Mouse (Mus musculus): ENCODE measurements around the gene Gm17490. TPM values are rescaled to one million over a fixed set of nuclear protein-coding genes. Genes with fewer than 3 reads are reported as not detected.

The Gm17490 gene
- polyA plus RNA-seq, 1 experiment from 2014 or later: not detected

- Histone ChIP-seq H3K27me3 (ENCODE audit: control insufficient read depth, insufficient read depth, low read length) (no peaks in the 10 kb centered on the region), H3K4me2 (ENCODE audit: low read length) (peak within 1 kb of the TSS; percentile 84), H3K4me3 (ENCODE audit: control insufficient read depth in 1 of 2, insufficient read depth in 1 of 2, low read depth in 1 of 2, low read length in 2 of 2) (peak within 1 kb of the TSS; percentile 87 to 97), H3K9me3 (ENCODE audit: control insufficient read depth, low read length) (no peaks in the 10 kb centered on the region), H3K27ac (replicated peaks in 1 of 2; ENCODE audit: control insufficient read depth in 1 of 2, insufficient read depth in 1 of 2, low read depth in 2 of 2, low read length in 2 of 2) (peak within 1 kb of the TSS; percentile 9 to 62; a peak in 3 of 4 replicates), H3K4me1 (ENCODE audit: control insufficient read depth in 2 of 2, insufficient read depth in 2 of 2, low read length in 2 of 2) (peaks cover 3 to 7% of the 10 kb centered on the region in 2 experiments; a peak in 2 of 4 replicates), H3K9ac (ENCODE audit: low read length) (peak within 1 kb of the TSS; percentile 98), H3K36me3 (ENCODE audit: control insufficient read depth, insufficient read depth, low read length) (peaks cover 17% of the 10 kb centered on the region)
- WGBS: 83% methylated on average over 5 of the region's 5 CpGs
- no peak for ATAC-seq (ENCODE audit: insufficient number of reproducible peaks, insufficient read depth, low FRiP score, low read depth)
Measured at GRCm38 (mm10) chr2:11604053-11604452, 22.0 kb downstream of the Gm17490 start, which contains the start of gene Rbm17. Rbm17 (minus strand) TSS chr2:11604153.

DNA sequence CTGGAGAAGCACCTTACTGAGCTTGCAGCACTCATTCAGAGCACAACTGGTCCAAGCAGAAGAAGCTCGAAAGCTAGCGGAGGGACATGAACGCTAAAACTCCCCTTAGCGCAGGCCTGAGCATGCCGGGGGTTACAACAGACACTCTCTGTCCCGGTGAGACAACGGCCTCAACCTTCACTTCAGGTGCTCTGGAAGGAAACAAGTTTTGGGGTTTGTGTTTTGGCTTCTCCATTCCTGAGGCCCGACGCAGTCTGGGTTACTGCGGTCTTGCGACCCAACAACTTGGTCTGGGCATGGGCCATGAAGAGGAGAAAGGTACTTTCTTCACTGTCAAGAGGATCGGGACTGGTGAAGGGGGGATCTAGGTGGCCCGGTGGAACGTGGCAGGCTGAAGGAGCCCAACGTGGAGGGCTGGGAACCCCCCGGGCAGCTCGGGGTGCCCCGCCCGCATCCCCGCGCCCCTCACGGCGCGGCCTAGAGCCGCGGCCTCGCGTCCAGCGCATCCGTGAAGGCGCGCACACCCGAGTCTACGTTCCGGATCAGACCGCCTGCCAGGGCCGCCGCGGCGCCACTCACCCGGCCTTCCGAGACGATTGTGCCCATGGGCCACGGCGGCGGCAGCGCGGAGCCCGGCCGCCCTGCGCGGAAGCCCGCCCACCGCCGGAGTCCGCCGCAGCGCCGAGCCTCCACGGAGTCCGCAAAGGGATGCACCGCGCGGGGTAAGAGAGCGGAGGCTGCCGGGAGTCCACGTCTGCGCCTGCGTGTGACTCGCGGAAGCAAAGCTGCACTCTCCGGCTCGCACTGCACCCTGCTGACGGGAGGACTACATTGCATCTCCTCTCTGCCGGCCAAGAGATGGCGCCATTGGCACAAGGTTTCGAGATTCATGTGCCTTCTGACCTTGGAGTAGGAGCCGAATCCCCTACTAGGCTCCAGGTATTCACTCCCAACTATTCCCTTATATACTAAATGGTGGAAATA is 23.3 kb downstream of the Gm17490 start:
- peaks cover 3 to 7% of the 10 kb centered on the region in 2 experiments; a peak in 2 of 4 replicates for H3K4me1 ChIP-seq (ENCODE audit: control insufficient read depth in 2 of 2, insufficient read depth in 2 of 2, low read length in 2 of 2)
- peak overlapping the region; percentile 87 to 97 for H3K4me3 ChIP-seq (ENCODE audit: control insufficient read depth in 1 of 2, insufficient read depth in 1 of 2, low read depth in 1 of 2, low read length in 2 of 2)
- peak overlapping the region; percentile 98 for H3K9ac ChIP-seq (ENCODE audit: low read length)
- peak overlapping the region; percentile 84 for H3K4me2 ChIP-seq (ENCODE audit: low read length)
- no peaks in the 10 kb centered on the region for H3K9me3 ChIP-seq (ENCODE audit: control insufficient read depth, low read length)
- H3K36me3 ChIP-seq (ENCODE audit: control insufficient read depth, insufficient read depth, low read length): peaks cover 29% of the 10 kb centered on the region
- no peaks in the 10 kb centered on the region for H3K27me3 ChIP-seq (ENCODE audit: control insufficient read depth, insufficient read depth, low read length)
- peak; percentile 96 for ATAC-seq (ENCODE audit: insufficient number of reproducible peaks, insufficient read depth, low FRiP score, low read depth)
- peak overlapping the region; percentile 9 to 62; a peak in 3 of 4 replicates for H3K27ac ChIP-seq (replicated peaks in 1 of 2; ENCODE audit: control insufficient read depth in 1 of 2, insufficient read depth in 1 of 2, low read depth in 2 of 2, low read length in 2 of 2)
- WGBS: under 1% methylated on average over 65 of the region's 78 CpGs

DNA sequence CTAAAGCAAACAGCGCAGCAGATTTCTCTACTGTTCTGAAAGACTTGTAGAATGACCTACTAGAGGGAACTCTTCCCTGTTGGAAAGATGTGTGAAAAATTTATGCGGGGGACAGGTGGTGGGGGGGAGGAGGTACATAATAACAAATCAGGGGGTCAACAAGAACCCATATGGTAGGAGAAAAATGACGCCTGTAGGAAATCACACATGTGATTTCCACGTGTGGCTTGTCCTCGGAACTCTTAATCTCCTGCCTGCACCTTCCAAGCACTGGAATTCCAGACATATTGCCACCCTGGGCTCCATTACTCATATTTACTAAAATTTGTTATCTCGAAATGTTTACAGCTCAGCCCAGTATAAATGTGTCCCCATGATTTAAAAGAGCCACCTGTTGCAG is 24.3 kb downstream of the Gm17490 start:
- WGBS: 75% methylated on average over 6 of the region's 6 CpGs
- Histone ChIP-seq H3K9ac (ENCODE audit: low read length) (peak overlapping the region; percentile 98), H3K4me3 (ENCODE audit: control insufficient read depth in 1 of 2, insufficient read depth in 1 of 2, low read depth in 1 of 2, low read length in 2 of 2) (peak overlapping the region; percentile 87 to 97; a peak in 3 of 4 replicates), H3K27ac (replicated peaks in 1 of 2; ENCODE audit: control insufficient read depth in 1 of 2, insufficient read depth in 1 of 2, low read depth in 2 of 2, low read length in 2 of 2) (no peak overlapping the region), H3K9me3 (ENCODE audit: control insufficient read depth, low read length) (no peaks in the 10 kb centered on the region), H3K4me2 (ENCODE audit: low read length) (peak overlapping the region; percentile 84), H3K27me3 (ENCODE audit: control insufficient read depth, insufficient read depth, low read length) (no peaks in the 10 kb centered on the region), H3K4me1 (ENCODE audit: control insufficient read depth in 2 of 2, insufficient read depth in 2 of 2, low read length in 2 of 2) (peaks cover 3 to 7% of the 10 kb centered on the region in 2 experiments; a peak in 2 of 4 replicates), H3K36me3 (ENCODE audit: control insufficient read depth, insufficient read depth, low read length) (peaks cover 39% of the 10 kb centered on the region)
- no peak for ATAC-seq (ENCODE audit: insufficient number of reproducible peaks, insufficient read depth, low FRiP score, low read depth)

GRCm38 (mm10) chr2:11597906-11598305 is 28.2 kb downstream of the Gm17490 start:
- Histone ChIP-seq H3K4me2 (ENCODE audit: low read length) (no peak overlapping the region), H3K4me1 (ENCODE audit: control insufficient read depth in 2 of 2, insufficient read depth in 2 of 2, low read length in 2 of 2) (peaks cover 3 to 7% of the 10 kb centered on the region in 2 experiments; a peak in 2 of 4 replicates), H3K27ac (replicated peaks in 1 of 2; ENCODE audit: control insufficient read depth in 1 of 2, insufficient read depth in 1 of 2, low read depth in 2 of 2, low read length in 2 of 2) (no peak overlapping the region), H3K36me3 (ENCODE audit: control insufficient read depth, insufficient read depth, low read length) (peaks cover 73% of the 10 kb centered on the region), H3K4me3 (ENCODE audit: control insufficient read depth in 1 of 2, insufficient read depth in 1 of 2, low read depth in 1 of 2, low read length in 2 of 2) (no peak overlapping the region), H3K9me3 (ENCODE audit: control insufficient read depth, low read length) (no peaks in the 10 kb centered on the region), H3K27me3 (ENCODE audit: control insufficient read depth, insufficient read depth, low read length) (no peaks in the 10 kb centered on the region), H3K9ac (ENCODE audit: low read length) (no peak overlapping the region)
- no peak for ATAC-seq (ENCODE audit: insufficient number of reproducible peaks, insufficient read depth, low FRiP score, low read depth)
- WGBS: 93% methylated on average over 7 of the region's 7 CpGs

GRCm38 (mm10) chr2:11596690-11597089 is 29.4 kb downstream of the Gm17490 start:
- Histone ChIP-seq H3K4me3 (ENCODE audit: control insufficient read depth in 1 of 2, insufficient read depth in 1 of 2, low read depth in 1 of 2, low read length in 2 of 2) (no peak overlapping the region), H3K4me1 (ENCODE audit: control insufficient read depth in 2 of 2, insufficient read depth in 2 of 2, low read length in 2 of 2) (peaks cover under 1 to 2% of the 10 kb centered on the region in 2 experiments; a peak in 1 of 4 replicates), H3K9me3 (ENCODE audit: control insufficient read depth, low read length) (no peaks in the 10 kb centered on the region), H3K27me3 (ENCODE audit: control insufficient read depth, insufficient read depth, low read length) (no peaks in the 10 kb centered on the region), H3K9ac (ENCODE audit: low read length) (no peak overlapping the region), H3K36me3 (ENCODE audit: control insufficient read depth, insufficient read depth, low read length) (peaks cover 85% of the 10 kb centered on the region), H3K4me2 (ENCODE audit: low read length) (no peak overlapping the region), H3K27ac (replicated peaks in 1 of 2; ENCODE audit: control insufficient read depth in 1 of 2, insufficient read depth in 1 of 2, low read depth in 2 of 2, low read length in 2 of 2) (no peak overlapping the region)
- no peak for ATAC-seq (ENCODE audit: insufficient number of reproducible peaks, insufficient read depth, low FRiP score, low read depth)
- WGBS: 85% methylated on average over 2 of the region's 2 CpGs

DNA sequence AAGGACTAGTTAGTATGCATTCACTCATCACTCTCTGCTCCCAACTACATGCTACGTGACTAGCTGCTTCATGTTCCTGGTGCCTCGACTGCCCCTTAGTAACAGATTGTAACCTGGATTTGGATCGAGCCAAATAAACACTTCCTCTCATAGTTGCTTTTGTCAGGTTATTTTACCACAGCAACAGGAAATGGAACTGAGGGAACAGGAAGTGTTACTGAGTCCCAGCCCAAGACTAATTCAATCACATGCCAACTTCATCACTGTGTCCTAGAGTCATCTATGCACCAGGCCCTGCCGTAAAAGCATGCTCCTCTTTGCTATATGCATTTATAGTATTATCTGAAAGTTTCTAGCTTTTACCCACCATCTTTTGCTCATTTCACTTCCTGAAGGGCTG is 38.1 kb downstream of the Gm17490 start:
- H3K9ac ChIP-seq (ENCODE audit: low read length): no peak overlapping the region
- no peak overlapping the region for H3K27ac ChIP-seq (replicated peaks in 1 of 2; ENCODE audit: control insufficient read depth in 1 of 2, insufficient read depth in 1 of 2, low read depth in 2 of 2, low read length in 2 of 2)
- peaks cover 95% of the 10 kb centered on the region for H3K36me3 ChIP-seq (ENCODE audit: control insufficient read depth, insufficient read depth, low read length)
- H3K4me1 ChIP-seq (ENCODE audit: control insufficient read depth in 2 of 2, insufficient read depth in 2 of 2, low read length in 2 of 2): no peaks in the 10 kb centered on the region
- no peak overlapping the region for H3K4me3 ChIP-seq (ENCODE audit: control insufficient read depth in 1 of 2, insufficient read depth in 1 of 2, low read depth in 1 of 2, low read length in 2 of 2)
- no peaks in the 10 kb centered on the region for H3K9me3 ChIP-seq (ENCODE audit: control insufficient read depth, low read length)
- 90% methylated on average over 4 of the region's 4 CpGs for WGBS
- no peak for ATAC-seq (ENCODE audit: insufficient number of reproducible peaks, insufficient read depth, low FRiP score, low read depth)
- no peak overlapping the region for H3K4me2 ChIP-seq (ENCODE audit: low read length)
- no peaks in the 10 kb centered on the region for H3K27me3 ChIP-seq (ENCODE audit: control insufficient read depth, insufficient read depth, low read length)

DNA sequence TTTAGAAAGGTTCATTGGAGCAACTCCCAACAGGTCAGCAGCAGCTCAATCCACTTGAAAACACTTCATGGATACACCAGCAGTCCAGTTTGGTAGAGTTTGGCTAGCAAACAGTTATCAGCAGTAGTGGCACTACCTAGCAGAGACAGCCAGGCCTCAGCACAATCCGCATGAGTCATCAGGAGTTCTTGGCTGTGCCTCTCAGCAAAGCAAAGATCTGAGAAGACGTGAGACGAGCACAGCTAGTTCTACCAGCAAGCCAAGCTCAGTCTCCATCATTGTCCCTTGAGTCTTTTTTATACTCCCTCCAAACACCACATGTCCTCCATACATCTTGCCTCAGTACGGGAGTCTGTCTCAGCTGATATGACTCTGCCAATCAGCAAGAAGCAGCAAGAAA is 46.7 kb downstream of the Gm17490 start:
- H3K36me3 ChIP-seq (ENCODE audit: control insufficient read depth, insufficient read depth, low read length): peaks cover 15% of the 10 kb centered on the region
- ATAC-seq (ENCODE audit: insufficient number of reproducible peaks, insufficient read depth, low FRiP score, low read depth): no peak
- H3K9ac ChIP-seq (ENCODE audit: low read length): no peak overlapping the region
- no peak overlapping the region for H3K4me2 ChIP-seq (ENCODE audit: low read length)
- WGBS: 86% methylated on average over 4 of the region's 4 CpGs
- no peaks in the 10 kb centered on the region for H3K4me1 ChIP-seq (ENCODE audit: control insufficient read depth in 2 of 2, insufficient read depth in 2 of 2, low read length in 2 of 2)
- no peak overlapping the region for H3K27ac ChIP-seq (replicated peaks in 1 of 2; ENCODE audit: control insufficient read depth in 1 of 2, insufficient read depth in 1 of 2, low read depth in 2 of 2, low read length in 2 of 2)
- no peaks in the 10 kb centered on the region for H3K9me3 ChIP-seq (ENCODE audit: control insufficient read depth, low read length)
- no peak overlapping the region for H3K4me3 ChIP-seq (ENCODE audit: control insufficient read depth in 1 of 2, insufficient read depth in 1 of 2, low read depth in 1 of 2, low read length in 2 of 2)
- H3K27me3 ChIP-seq (ENCODE audit: control insufficient read depth, insufficient read depth, low read length): no peaks in the 10 kb centered on the region

All from heart, embryonic 14.5 days (tissue).